Mouse (Mus musculus): ENCODE results near the gene Gm2a.

- TF ChIP-seq CTCF (IDR thresholded peaks at IDR 0.05; ENCODE audit: borderline replicate concordance, control insufficient read depth, extremely low read depth, insufficient read depth, low read length, poor library complexity) (no peak), POLR2A (IDR thresholded peaks at IDR 0.05; ENCODE audit: control insufficient read depth, extremely low read depth, insufficient read depth, low read length, poor library complexity) (0 out of 2 replicates have a peak, but pooled peaks have one; percentile 56)
These were observed 39.0 kb downstream of the Gm2a start for GRCm38 (mm10) chr11:55136770-55137547.

All from thymus, adult 2 months (tissue).